Mouse (Mus musculus) 416B (cell line): ENCODE data around the gene Sertad1.

ENCODE experiments used
- DNase-seq: peaks from one replicate; pipeline ENCODE4 v3.0.0; 2011; ENCODE audit warnings: low read depth

The Sertad1 gene

GRCm38 (mm10) chr7:27486770-27487697 lies at the start of gene Sertad1:
Sertad1 (plus strand) TSS chr7:27486910.
- peak; percentile 99 for DNase-seq

DNA sequence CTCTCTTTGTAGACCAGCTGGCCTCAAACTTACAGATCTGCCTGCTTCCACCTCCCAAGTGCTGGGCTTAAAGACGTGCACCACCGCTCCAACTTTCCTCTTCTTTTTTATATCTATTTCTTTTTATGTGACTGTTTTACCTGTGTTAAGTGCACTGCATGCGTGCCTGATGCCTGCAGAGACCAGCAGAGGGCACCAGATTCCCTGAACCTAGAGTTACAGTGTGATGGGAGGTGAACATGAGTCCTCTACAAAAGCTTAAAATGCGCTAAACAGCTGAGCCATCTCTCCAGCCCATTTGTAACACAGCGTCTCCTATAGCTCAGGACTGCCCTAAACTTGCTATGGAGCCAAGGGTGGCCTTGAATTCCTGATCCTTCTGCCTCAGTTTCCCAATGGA lies 49.2 kb upstream of the Sertad1 start:
- DNase-seq, result peak; percentile 82

DNA sequence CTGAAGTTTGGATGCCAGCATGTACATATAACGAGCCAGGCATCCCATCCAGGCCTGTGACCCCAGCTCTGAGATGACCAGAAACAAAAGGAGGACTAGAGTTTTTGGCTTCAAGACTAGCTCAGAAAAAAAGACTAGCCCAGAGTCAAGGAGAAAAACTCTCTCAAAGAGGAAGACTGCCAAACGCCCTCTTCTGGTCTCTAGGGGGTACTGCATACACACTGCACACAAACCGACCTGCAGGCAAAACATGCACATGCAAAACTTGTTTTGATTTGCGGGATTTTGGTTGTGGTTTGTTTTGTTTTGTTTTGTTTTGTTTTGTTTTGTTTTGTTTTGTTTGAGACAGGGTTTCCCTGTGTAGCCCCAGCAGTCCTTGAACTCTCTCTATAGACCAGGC lies 46.7 kb upstream of the Sertad1 start:
- no peak for DNase-seq

DNA sequence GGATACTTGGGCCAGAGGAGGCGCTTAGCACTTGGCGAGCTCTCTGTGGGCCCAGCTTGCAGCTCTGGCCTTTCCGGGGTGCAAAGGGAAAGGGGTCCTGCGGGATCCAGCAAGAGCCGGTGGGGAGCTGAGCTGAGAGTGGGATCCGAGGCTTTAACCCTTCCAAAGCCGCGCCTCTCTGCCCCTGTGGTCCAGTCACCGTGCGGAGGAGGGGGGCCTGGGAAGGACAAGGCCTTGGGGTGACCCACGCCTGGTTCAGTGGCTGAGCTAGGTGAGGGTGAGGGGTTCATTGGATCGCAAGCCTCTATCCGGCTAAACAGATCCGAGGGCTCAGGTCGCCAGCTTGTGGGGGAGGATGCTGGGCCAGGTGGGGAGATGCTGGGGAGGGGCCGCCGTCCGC lies 40.7 kb upstream of the Sertad1 start:
- DNase-seq, result no peak

DNA sequence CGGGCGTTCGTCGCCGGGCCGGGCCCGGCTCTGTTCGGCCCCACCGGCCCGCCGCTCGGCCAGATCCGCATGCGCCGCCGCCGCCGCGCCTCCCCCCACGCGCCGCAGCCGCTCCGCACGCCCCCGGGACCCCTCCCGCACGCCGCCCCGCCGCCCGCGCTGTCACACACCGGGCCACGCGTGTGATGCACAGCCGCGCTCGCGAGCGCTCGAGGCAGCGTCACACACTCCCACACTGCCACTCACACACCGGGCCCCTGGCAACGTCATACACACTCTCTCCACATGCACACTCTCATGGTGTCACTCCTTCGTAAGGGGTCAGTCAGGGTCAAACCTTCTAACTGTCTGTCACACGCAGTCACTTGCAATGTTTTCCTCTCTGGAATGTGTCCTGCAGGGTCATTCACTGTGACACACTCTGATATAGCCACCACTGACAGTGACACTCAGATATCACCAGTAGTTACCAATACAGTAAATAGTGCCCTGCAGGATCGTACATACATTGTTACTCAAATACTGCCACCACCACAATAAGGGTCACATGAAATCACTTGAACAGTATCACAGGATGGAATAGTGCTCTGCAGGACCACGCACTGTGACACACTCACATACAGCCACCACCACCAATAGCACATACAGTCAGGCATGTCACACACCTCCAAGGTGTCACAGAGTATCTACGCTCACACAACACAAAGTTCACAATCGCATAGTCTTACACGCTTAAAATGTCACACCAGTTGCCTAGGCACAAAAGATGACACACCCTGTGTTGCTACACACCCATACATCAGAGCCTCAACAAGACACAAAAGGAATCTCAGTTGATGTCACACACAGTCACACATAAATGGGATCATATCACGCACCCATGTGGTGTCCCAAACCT lies 39.9 kb upstream of the Sertad1 start:
- no peak for DNase-seq

- DNase-seq, result peak; percentile 100
Measured at GRCm38 (mm10) chr7:27447419-27448286, 39.1 kb upstream of the Sertad1 start, which contains the start of the genes Sptbn4 and Blvrb. Sptbn4 (minus strand) TSS chr7:27447686. Blvrb (plus strand) TSS chr7:27447978.

DNA sequence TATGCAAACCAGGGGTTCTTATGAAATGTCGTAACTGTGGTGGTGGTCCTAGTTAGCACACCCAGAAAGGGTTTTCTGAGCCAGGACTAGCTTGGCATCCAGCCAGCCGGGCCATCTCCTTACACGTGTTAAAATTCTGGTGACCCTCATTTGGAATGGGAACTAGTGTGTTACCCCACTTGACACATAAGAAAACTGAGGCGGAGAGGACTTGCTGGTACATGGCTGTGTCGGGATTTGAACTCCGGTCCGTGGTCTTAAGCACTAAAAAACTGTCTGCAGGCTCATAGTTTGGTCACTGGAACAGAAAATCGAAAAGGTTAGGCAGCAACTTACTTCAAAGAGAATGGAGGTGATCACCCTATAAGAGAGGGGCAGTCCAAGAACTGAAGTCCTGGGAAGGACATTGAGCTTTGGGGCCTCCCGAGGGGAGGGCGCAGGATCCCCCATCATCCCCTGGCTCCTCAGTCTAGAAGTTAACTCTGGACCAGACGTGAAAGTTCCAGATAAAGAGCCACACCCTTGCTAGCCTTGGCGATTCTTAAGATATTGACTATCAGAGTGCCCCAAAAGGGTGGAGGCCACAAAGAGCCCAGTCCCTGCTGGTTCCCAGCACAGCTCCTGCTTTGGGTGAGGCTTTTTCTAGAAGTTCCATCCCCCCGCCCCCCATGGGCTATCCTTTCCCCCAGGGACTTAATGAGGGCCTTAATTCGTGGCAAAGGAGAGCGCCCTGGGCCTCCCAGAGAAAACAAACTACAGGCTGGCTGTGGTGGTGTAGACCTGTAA lies 38.1 kb upstream of the Sertad1 start:
- DNase-seq, result peak; percentile 58

DNA sequence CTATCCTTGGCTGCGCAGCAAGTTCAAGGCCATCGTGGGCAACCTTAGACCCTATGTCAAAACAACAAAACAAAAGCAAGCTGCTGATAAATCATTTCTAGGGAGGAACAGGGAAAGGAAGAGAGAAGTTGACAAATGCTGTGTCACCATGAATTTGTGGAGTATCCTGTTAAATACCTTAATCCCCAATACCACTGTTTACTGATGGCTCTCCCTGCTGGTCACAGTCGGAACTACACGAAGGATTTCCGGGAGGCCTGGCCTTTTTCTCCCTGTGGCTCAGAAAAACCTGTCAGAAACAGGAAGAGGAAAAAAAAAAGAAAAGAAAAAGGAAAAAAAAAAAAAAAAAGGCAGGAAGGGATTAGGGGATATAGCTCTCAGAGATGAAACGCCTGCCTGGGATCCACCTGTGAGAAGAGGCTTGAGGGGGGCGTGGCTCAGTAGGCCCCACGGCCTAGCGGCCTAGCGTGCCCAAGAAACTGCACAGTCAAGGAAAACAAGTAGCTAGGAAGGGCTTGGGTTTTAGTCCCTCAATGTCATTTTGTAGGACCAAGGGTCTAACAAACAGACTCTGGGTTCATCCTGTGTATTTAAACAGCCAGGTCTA lies 37.4 kb upstream of the Sertad1 start:
- DNase-seq, result peak; percentile 80

DNA sequence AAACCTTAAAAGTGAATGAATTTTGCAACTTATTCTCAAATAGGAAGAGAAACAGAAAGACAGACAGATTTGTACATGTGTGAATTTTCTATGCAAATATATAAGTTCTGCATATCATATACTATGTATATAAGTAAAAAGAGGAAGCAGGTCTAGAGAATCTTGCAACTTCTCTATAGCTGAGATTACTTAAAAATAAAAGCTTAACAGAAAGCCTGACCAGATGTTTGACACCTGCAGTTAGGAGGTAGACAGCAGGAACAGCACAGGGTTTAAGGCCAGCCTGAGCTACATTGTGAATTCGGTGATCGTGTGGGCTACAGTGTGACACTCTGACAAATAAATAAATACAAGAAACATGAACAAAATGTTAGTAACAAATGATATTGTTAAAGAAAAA lies 35.4 kb upstream of the Sertad1 start:
- DNase-seq, result no peak

- no peak for DNase-seq
Measured at GRCm38 (mm10) chr7:27452206-27452770, 34.4 kb upstream of the Sertad1 start.

DNA sequence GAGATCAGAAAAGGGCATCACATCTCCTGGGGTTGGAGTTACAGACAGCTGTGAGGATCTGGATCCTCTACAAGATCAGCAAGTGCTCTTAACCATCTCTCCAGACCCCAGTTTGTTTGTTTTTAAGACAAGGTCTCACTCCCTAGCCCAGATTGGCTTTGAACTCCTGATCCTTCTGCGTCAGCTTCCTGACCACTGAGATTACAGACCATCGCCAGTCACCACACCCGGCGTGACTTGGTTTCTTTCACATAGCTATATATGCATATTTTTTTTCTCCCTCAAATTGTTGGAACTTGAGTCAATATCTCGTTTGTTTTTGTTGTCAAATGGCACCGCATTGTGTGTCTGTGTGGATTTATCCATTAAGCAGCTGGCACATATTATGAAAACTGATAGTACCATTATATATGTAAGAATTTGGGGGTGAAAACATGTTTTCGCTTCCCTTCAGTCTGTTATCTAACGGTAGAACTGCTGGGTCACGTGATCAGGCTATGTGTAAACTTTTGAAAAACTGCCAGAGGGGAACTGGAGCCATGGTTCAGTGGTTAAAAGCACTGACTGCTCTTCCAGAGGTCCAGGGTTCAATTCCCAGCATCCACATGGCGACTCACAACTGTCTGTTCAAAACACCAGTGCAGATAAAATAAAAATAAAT lies 32.1 kb upstream of the Sertad1 start:
- peak; percentile 56 for DNase-seq

DNA sequence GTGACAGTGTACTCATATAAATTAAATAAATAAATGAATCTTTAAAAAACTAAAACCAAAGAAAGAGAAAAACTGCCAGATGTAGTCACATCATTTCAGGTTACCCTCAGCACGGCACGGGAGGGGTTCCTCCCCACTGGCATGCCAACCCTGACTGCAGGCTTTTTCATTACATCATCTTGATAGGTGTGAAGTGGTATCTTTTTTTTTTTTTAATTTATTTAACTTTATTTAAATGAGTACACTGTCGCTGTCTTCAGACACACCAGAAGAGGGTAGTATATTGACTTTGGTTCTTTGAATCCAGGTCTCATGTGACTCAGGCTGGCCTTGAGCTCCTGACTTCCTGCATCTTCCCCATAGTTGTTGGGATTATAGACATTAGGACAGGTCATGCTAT lies 31.4 kb upstream of the Sertad1 start:
- no peak for DNase-seq

- DNase-seq, result no peak
Measured at GRCm38 (mm10) chr7:27458614-27459013, 28.1 kb upstream of the Sertad1 start.

- DNase-seq, result no peak
Measured at GRCm38 (mm10) chr7:27459640-27460039, 27.1 kb upstream of the Sertad1 start.

DNA sequence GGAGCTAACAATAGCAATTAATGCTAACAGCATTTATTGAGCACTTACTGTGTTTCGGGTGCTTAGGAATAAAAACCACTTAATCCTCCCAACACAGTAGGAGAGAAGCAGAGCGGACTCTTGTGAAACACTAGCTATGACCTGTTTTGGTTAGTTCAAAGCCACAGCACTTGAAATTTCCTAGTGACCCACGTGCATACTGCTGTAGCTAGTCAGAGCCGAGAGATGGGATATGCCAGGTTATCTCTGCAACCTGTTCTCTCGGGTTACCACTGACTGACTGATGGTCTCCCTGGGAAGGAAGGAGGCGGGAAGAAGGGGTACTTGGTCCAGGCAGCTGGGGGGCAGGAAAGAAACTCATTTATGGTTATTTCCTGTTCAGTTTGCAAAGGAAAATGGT lies 26.2 kb upstream of the Sertad1 start:
- peak; percentile 78 for DNase-seq

DNA sequence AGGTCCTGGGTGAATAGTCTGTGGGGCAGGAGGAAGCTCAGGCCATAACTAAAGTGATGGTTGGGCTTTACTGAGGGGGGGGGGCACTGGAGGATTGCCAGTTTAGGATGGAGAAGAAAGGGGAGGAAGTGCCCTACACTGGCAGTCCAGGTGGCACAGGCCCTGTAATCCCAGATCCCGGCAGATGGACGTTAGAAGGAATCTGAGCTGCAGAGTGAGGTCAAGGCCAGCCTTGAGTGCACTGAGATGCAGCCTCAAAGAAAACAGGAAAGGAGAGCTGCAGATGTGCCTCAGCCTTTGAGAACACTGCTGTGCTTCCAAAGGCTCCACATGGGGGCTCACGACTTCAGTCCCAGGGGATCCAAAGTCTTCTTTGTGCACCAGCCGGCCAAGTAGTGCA lies 19.1 kb upstream of the Sertad1 start:
- DNase-seq, result no peak

DNA sequence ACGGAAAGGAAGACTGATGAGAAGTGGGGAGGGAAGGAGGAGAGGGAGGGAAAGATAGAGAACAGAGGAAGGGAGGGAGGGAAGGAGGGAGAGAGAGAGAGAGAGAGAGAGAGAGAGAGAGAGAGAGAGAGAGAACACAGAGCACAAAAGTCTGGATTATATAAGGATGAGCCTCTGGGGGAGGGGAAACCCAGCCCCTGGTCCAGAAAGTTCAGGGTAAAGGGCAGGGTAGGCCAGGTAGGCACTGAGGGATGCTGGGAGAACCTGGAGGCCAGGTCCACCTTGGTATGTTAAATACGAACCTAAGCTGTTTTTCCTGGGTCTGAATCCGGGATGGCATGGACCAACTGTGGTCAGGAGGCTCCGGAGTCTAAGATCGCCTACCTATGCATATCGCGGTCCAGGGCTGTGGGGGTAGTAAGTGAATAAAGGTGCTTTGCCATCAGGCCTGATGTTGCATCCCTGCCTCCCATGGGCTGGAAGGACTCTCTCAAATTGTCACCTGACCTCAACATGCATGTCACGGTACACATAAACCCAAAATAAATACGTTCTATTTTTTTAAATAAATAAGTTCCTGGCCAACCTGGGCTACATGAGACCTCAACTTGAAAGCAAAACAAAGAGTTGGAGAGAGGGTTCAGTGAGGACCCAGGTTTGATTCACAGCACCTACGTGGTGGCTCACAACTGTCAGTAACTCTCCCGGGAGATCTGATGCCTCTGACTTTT lies 15.2 kb upstream of the Sertad1 start:
- DNase-seq, result no peak

DNA sequence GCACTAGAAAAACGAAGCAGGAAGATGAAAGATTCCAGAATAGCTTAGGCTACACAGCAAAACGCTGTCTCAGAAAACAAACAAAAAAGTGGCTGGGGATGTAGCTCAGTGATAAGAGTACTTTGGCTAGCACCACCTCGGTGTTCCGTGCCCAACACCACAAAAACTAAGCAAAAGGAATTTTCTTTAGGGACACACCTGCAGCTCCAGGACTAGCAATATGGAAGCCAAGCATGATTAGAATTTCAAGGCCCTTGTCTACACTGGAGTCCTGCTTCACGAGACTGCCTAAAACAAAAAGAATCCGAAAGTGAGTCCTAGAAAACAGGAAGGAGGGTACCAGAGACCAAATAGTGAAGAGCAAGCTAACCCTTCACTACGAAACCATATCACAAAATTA lies 14.1 kb upstream of the Sertad1 start:
- DNase-seq, result peak; percentile 74
